Mouse (Mus musculus): Measurements from ENCODE around the gene Tra2b. TPM values are rescaled to one million over a fixed set of nuclear protein-coding genes. Genes with fewer than 3 reads are reported as not detected.
"Not testable (repeated sequence)": the region's sequence is repeated elsewhere in the genome, so short reads cannot be mapped to it uniquely, and the experiment has no call there.

Gene Tra2b
- polyA plus RNA-seq, 1 experiment from 2014 or later, result 108 TPM

- no peaks in the 10 kb centered on the region for H3K27me3 ChIP-seq
- ChIA-PET POLR2A (no interaction called here), CTCF (interaction anchor here (1.4 to 1.7 kb wide), 3 partner anchors 11 to 43 kb away, joined by 3 to 5 read pairs (median 3); no protein-coding TSS in a partner anchor)
- ATAC-seq (no peak), DNase-seq (ENCODE audit: low read depth, low spot score) (no peak)
- no peak for TF ChIP-seq CTCF (IDR thresholded peaks at IDR 0.05)
- in situ Hi-C loops (cut with MboI; ENCODE audit: low pct_unique_long_range_greater_than_20kb), result loop anchor here (25.0 kb wide), 2 partner anchors 762 to 1537 kb away; partner anchors contain the start of genes Clcn2 and Polr2h
Observed at GRCm38 (mm10) chr16:22249754-22250153, 16.1 kb downstream of the Tra2b start.

- no peak for DNase-seq (ENCODE audit: low read depth, low spot score)
- ChIA-PET CTCF (interaction anchor here (0.5 to 1.4 kb wide), 2 partner anchors 15 to 174 kb away, joined by 3 read pairs; no protein-coding TSS in a partner anchor), POLR2A (interaction anchor here (1.5 kb wide), 1 partner anchor 39 kb away, joined by 3 read pairs; no protein-coding TSS in a partner anchor)
- in situ Hi-C loops (cut with MboI; ENCODE audit: low pct_unique_long_range_greater_than_20kb), result loop anchor here (5.0 to 25.0 kb wide), 2 partner anchors 135 to 755 kb away; no protein-coding TSS in a partner anchor
- no peak for TF ChIP-seq CTCF (IDR thresholded peaks at IDR 0.05)
- no peak for ATAC-seq
- H3K27me3 ChIP-seq, result no peaks in the 10 kb centered on the region
Observed at GRCm38 (mm10) chr16:22242239-22242866, 23.5 kb downstream of the Tra2b start.

- ChIA-PET POLR2A (interaction anchor here (1.5 kb wide), 1 partner anchor 38 kb away, joined by 3 read pairs; no protein-coding TSS in a partner anchor), CTCF (no interaction called here)
- no peak for TF ChIP-seq CTCF (IDR thresholded peaks at IDR 0.05)
- no peak for ATAC-seq
- DNase-seq (ENCODE audit: low read depth, low spot score), result no peak
- no peaks in the 10 kb centered on the region for H3K27me3 ChIP-seq
- in situ Hi-C loops (cut with MboI; ENCODE audit: low pct_unique_long_range_greater_than_20kb), result loop anchor here (5.0 to 25.0 kb wide), 2 partner anchors 134 to 754 kb away; no protein-coding TSS in a partner anchor
Observed at GRCm38 (mm10) chr16:22241376-22242238, 24.2 kb downstream of the Tra2b start.

GRCm38 (mm10) chr16:22240856-22241255 lies 24.9 kb downstream of the Tra2b start:
- in situ Hi-C loops (cut with MboI; ENCODE audit: low pct_unique_long_range_greater_than_20kb), result loop anchor here (5.0 to 25.0 kb wide), 2 partner anchors 134 to 754 kb away; no protein-coding TSS in a partner anchor
- POLR2A ChIA-PET, result interaction anchor here (1.5 kb wide), 1 partner anchor 37 kb away, joined by 3 read pairs; no protein-coding TSS in a partner anchor

GRCm38 (mm10) chr16:22239978-22240377 lies 25.8 kb downstream of the Tra2b start:
- TF ChIP-seq CTCF (IDR thresholded peaks at IDR 0.05), result peak; percentile 27
- DNase-seq (ENCODE audit: low read depth, low spot score) (no peak), ATAC-seq (no peak)
- H3K27me3 ChIP-seq, result no peaks in the 10 kb centered on the region
- POLR2A ChIA-PET, result interaction anchor here (0.7 kb wide), 1 partner anchor 90 kb away, joined by 4 read pairs; no protein-coding TSS in a partner anchor
- CTCF ChIA-PET, result interaction anchor here (1.1 kb wide), 1 partner anchor 143 kb away, joined by 3 read pairs; no protein-coding TSS in a partner anchor
- in situ Hi-C loops (cut with MboI; ENCODE audit: low pct_unique_long_range_greater_than_20kb), result loop anchor here (5.0 to 25.0 kb wide), 3 partner anchors 73 to 753 kb away; no protein-coding TSS in a partner anchor

More at GRCm38 (mm10) chr16:22240856-22241255, 24.9 kb downstream of the Tra2b start:
- H3K27me3 ChIP-seq, result no peaks in the 10 kb centered on the region
- ATAC-seq (no peak), DNase-seq (ENCODE audit: low read depth, low spot score) (no peak)
- CTCF ChIA-PET, result interaction anchor here (1.1 kb wide), 1 partner anchor 144 kb away, joined by 3 read pairs; no protein-coding TSS in a partner anchor
- TF ChIP-seq CTCF (IDR thresholded peaks at IDR 0.05), result no peak

- in situ Hi-C loops (cut with MboI; ENCODE audit: low pct_unique_long_range_greater_than_20kb), result loop anchor here (5.0 to 25.0 kb wide), 2 partner anchors 72 to 752 kb away; no protein-coding TSS in a partner anchor
- no peaks in the 10 kb centered on the region for H3K27me3 ChIP-seq
- DNase-seq (ENCODE audit: low read depth, low spot score), result no peak
- POLR2A ChIA-PET, result interaction anchor here (0.8 kb wide), 1 partner anchor 161 kb away, joined by 3 read pairs; no protein-coding TSS in a partner anchor
- no peak for ATAC-seq
- TF ChIP-seq CTCF (IDR thresholded peaks at IDR 0.05), result no peak
- CTCF ChIA-PET, result interaction anchor here (0.6 kb wide), 1 partner anchor 318 kb away, joined by 3 read pairs; no protein-coding TSS in a partner anchor
Observed at GRCm38 (mm10) chr16:22238928-22239620, 26.7 kb downstream of the Tra2b start.

GRCm38 (mm10) chr16:22238402-22238801 lies 27.4 kb downstream of the Tra2b start:
- DNase-seq (ENCODE audit: low read depth, low spot score); CTCF ChIA-PET; H3K27me3 ChIP-seq; ATAC-seq; POLR2A ChIA-PET: not testable (repeated sequence)
- in situ Hi-C loops (cut with MboI; ENCODE audit: low pct_unique_long_range_greater_than_20kb), result loop anchor here (5.0 to 25.0 kb wide), 2 partner anchors 71 to 751 kb away; no protein-coding TSS in a partner anchor

GRCm38 (mm10) chr16:22236814-22237213 lies 29.0 kb downstream of the Tra2b start:
- no peak for ATAC-seq
- no peaks in the 10 kb centered on the region for H3K27me3 ChIP-seq
- DNase-seq (ENCODE audit: low read depth, low spot score), result no peak
- TF ChIP-seq CTCF (IDR thresholded peaks at IDR 0.05), result peak; percentile 36
- POLR2A ChIA-PET, result no interaction called here
- in situ Hi-C loops (cut with MboI; ENCODE audit: low pct_unique_long_range_greater_than_20kb), result loop anchor here (5.0 to 25.0 kb wide), 2 partner anchors 70 to 750 kb away; no protein-coding TSS in a partner anchor
- CTCF ChIA-PET, result no interaction called here

- ATAC-seq (no peak), DNase-seq (ENCODE audit: low read depth, low spot score) (no peak)
- in situ Hi-C loops (cut with MboI; ENCODE audit: low pct_unique_long_range_greater_than_20kb), result loop anchor here (25.0 kb wide), 1 partner anchor 747 kb away; no protein-coding TSS in a partner anchor
- no peak for TF ChIP-seq CTCF (IDR thresholded peaks at IDR 0.05)
- H3K27me3 ChIP-seq, result no peaks in the 10 kb centered on the region
- CTCF ChIA-PET, result interaction anchor here (1.1 kb wide), 1 partner anchor 15 kb away, joined by 3 read pairs; no protein-coding TSS in a partner anchor
- POLR2A ChIA-PET, result no interaction called here
Observed at GRCm38 (mm10) chr16:22234535-22234934, 31.3 kb downstream of the Tra2b start.

- in situ Hi-C loops (cut with MboI; ENCODE audit: low pct_unique_long_range_greater_than_20kb), result loop anchor here (25.0 kb wide), 1 partner anchor 743 kb away; no protein-coding TSS in a partner anchor
- DNase-seq (ENCODE audit: low read depth, low spot score); H3K27me3 ChIP-seq; POLR2A ChIA-PET; CTCF ChIA-PET; ATAC-seq: not testable (repeated sequence)
Observed at GRCm38 (mm10) chr16:22230276-22230675, 35.5 kb downstream of the Tra2b start.
